Mouse (Mus musculus) testis, adult 10 weeks (tissue): ENCODE results near the gene Fthl17b. TPM values are rescaled to one million over a fixed set of nuclear protein-coding genes. Genes with fewer than 3 reads are reported as not detected.

Experiments used
- polyA plus RNA-seq: library from polyadenylated mRNA; stranded (reverse); fragments of 350-450 nt; fragmentation: Illumina TruSeq; extraction: RNeasy Lipid Tissue Mini Kit (QIAGEN cat#74804); gene quantifications from one replicate; pipeline ENCODE4 v1.2.3, GENCODE M21; 2014; ENCODE audit warnings: low read depth, low replicate concordance

Fthl17b gene
- polyA plus RNA-seq: not detected

DNA sequence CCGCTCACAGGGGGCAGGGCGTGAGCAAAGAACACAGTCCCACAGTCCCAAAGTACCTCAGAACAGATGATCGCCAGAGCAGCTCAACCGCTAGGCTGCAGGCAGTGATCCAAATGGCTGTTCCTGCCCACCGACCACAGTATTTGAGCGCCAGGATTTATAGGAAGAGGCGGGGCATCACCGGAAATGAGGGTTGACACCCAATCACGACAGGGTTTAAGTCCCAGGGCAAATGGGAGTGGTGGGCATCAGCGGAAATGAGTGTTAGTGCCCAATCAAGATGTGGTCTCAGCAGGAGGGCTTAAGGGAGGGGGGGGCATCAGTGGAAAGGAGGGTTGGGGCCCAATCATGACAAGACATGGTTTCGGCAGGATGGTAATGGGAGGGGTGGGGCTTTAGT lies at the start of gene Fthl17b:
Fthl17b (minus strand) TSS at position 101 of the 400 bp plus-strand sequence.

DNA sequence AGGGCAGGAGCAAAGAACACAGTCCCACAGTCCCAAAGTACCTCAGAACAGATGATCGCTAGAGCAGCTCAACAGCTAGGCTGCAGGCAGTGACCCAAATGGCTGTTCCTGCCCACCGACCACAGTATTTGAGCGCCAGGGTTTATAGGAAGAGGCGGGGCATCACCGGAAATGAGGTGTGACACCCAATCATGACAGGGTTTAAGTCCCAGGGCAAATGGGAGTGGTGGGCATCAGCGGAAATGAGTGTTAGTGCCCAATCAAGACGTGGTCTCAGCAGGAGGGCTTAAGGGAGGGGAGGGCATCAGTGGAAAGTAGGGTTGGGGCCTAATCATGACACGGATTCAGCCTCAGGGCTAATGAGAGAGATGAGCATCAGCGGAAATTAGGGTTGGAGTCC lies 23.9 kb upstream of the Fthl17b start, which contains the start of gene Fthl17d:
Fthl17d (minus strand) TSS at position 101 of the 400 bp plus-strand sequence.

DNA sequence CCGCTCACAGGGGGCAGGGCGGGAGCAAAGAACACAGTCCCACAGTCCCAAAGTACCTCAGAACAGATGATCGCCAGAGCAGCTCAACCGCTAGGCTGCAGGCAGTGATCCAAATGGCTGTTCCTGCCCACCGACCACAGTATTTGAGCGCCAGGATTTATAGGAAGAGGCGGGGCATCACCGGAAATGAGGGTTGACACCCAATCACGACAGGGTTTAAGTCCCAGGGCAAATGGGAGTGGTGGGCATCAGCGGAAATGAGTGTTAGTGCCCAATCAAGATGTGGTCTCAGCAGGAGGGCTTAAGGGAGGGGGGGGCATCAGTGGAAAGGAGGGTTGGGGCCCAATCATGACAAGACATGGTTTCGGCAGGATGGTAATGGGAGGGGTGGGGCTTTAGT lies 13.7 kb upstream of the Fthl17b start, which contains the start of gene Fthl17c:
Fthl17c (minus strand) TSS at position 101 of the 400 bp plus-strand sequence.

Other genes with a start within 250 kb of the Fthl17b start
- gene Ssx9, start 214.5 kb downstream of the Fthl17b start, polyA plus RNA-seq: 4.6 TPM
- 8.0 TPM for gene Ssxb5, start 159.3 kb downstream of the Fthl17b start, polyA plus RNA-seq
- not detected for gene Gm6592, start 119.0 kb downstream of the Fthl17b start, polyA plus RNA-seq
- 1.6 TPM for gene Gm5751, start 88.7 kb downstream of the Fthl17b start, polyA plus RNA-seq
- gene B630019K06Rik, start 70.6 kb downstream of the Fthl17b start, polyA plus RNA-seq: 3.7 TPM
- gene Fthl17c, start 13.6 kb upstream of the Fthl17b start, polyA plus RNA-seq: not detected
- not detected for gene Fthl17d, start 23.8 kb upstream of the Fthl17b start, polyA plus RNA-seq
- not detected for gene Fthl17e, start 70.5 kb upstream of the Fthl17b start, polyA plus RNA-seq
- gene Fthl17f, start 100.0 kb upstream of the Fthl17b start, polyA plus RNA-seq: not detected
- gene 4930402K13Rik, start 141.6 kb upstream of the Fthl17b start, polyA plus RNA-seq: 26.0 TPM
- 3.6 TPM for gene Lancl3, start 236.9 kb upstream of the Fthl17b start, polyA plus RNA-seq